Mouse (Mus musculus) intestine, postnatal 0 days (tissue): ENCODE measurements around the gene Slc12a1. TPM values are rescaled to one million over a fixed set of nuclear protein-coding genes. Genes with fewer than 3 reads are reported as not detected.
A peak's percentile ranks its signal among the peaks of the same experiment; 100 is the strongest.

ENCODE experiments used
- ATAC-seq: fragments of 200-750 bp; cut with Nextera tagmentation; 2 replicates; pipeline ENCODE4 v1.8.0; 2017; ENCODE audit warnings: mild to moderate bottlenecking, moderate TSS enrichment, moderate library complexity
- H3K27ac ChIP-seq: fragments of 300-500 bp; sonication (generic); 2 replicates; pipeline ENCODE4 v1.5.1; 2014; ENCODE audit warnings: mild to moderate bottlenecking, low read depth, low read length, moderate library complexity
- H3K27me3 ChIP-seq: fragments of 300-500 bp; sonication (generic); replicated peaks from 2 replicates; pipeline ENCODE4 v1.6.1; 2014; ENCODE audit warnings: low read length, mixed read lengths; ENCODE audit not compliant: control insufficient read depth, insufficient read depth
- H3K36me3 ChIP-seq: fragments of 300-500 bp; sonication (generic); 2 replicates; pipeline ENCODE4 v1.6.1; 2014; ENCODE audit warnings: mild to moderate bottlenecking, moderate library complexity; ENCODE audit not compliant: control insufficient read depth, insufficient read depth
- H3K4me1 ChIP-seq: fragments of 300-500 bp; sonication (generic); replicated peaks from 2 replicates; pipeline ENCODE4 v1.6.1; 2014; ENCODE audit warnings: antibody characterized with exemption, low read length, mixed read lengths; ENCODE audit not compliant: control insufficient read depth, insufficient read depth
- H3K4me2 ChIP-seq: fragments of 300-500 bp; sonication (generic); replicated peaks from 2 replicates; pipeline ENCODE4 v1.6.1; 2014; ENCODE audit warnings: low read depth, mild to moderate bottlenecking, moderate library complexity
- H3K4me3 ChIP-seq: fragments of 300-500 bp; sonication (generic); 2 replicates; pipeline ENCODE4 v1.5.1; 2014; ENCODE audit warnings: low read depth, low read length
- H3K9ac ChIP-seq: fragments of 300-500 bp; sonication (generic); 2 replicates; pipeline ENCODE4 v1.6.1; 2014; ENCODE audit warnings: mild to moderate bottlenecking, low read depth, low read length
- H3K9me3 ChIP-seq: fragments of 300-500 bp; sonication (generic); 2 replicates; pipeline ENCODE4 v1.6.1; 2016; ENCODE audit warnings: mixed run types; ENCODE audit not compliant: control insufficient read depth
- CTCF ChIP-seq: sonication (generic); IDR thresholded peaks from 2 replicates; pipeline ENCODE4 v1.5.1; 2016; ENCODE audit warnings: low read depth, mild to moderate bottlenecking, control low read depth, antibody characterized with exemption, moderate library complexity
- WGBS: fragments of 180-500 bp; shearing (Covaris S2); extraction: QIAGEN DNeasy Blood & Tissue Kit; methylation state at CpG from one replicate; pipeline ENCODE4 v1.1.7; 2014; 5-methylcytosine and 5-hydroxymethylcytosine counted together
- polyA plus RNA-seq: library from polyadenylated mRNA; unstranded; fragments of >200 nt; fragmentation: Nextera tagmentation; extraction: Ambion mirVana; gene quantifications from 2 replicates; pipeline ENCODE4 v1.2.1, GENCODE M21; 2015

Slc12a1 gene
- polyA plus RNA-seq, 1 experiment from 2014 or later: not detected

DNA sequence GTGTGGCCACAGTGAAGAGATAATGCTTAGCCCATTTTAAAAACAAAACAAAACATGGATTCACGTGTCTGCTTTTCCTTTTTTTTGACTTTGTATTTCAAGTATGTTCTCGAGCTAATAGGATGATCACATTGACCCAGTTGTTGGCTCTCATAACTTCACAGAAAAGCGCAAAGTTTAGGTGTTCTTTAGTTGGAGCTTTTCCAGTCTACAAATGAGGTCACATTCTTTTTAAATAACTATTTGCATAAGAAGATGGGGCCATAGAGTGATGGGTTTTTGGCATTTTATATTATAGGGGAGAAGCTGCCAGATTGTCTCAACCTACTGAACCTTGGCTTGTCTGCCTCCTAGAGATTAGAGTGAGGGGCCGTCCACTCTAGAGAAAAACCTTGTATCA, 97.0 kb downstream of the Slc12a1 start:
- TF ChIP-seq CTCF: no peak
- ATAC-seq: no peak
- H3K27me3 ChIP-seq: no peaks in the 10 kb centered on the region
- peaks cover 15% of the 10 kb centered on the region for H3K36me3 ChIP-seq
- no peak overlapping the region for H3K27ac ChIP-seq
- H3K4me1 ChIP-seq: no peaks in the 10 kb centered on the region
- 72% methylated on average over 4 of the region's 4 CpGs for WGBS
- no peak overlapping the region for H3K4me3 ChIP-seq
- H3K9me3 ChIP-seq: no peaks in the 10 kb centered on the region
- H3K4me2 ChIP-seq: 0 out of 2 replicates have a peak overlapping the region, but pooled peaks have one; percentile 97
- no peak overlapping the region for H3K9ac ChIP-seq

DNA sequence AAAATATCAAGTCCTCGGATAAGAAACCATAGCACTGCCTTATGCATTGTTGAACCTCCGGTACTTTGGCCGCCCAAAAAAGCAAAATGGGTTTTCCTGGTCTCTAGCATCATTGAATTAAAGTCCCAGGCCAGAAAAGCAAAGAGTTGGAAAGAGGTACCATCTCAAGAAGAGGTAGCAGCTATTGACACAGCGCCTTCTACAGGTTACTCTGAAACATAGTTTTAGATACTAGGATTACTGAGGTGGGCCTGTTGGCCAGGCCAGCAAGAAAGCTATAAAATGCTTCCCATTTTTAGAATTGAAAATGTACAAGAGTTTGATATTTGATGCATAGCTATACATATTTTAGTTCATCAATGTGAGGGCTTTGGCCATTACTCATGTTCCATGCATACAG, 97.6 kb downstream of the Slc12a1 start:
- Histone ChIP-seq H3K36me3 (peaks cover 15% of the 10 kb centered on the region), H3K4me1 (no peaks in the 10 kb centered on the region), H3K9ac (no peak overlapping the region), H3K4me3 (no peak overlapping the region), H3K27ac (no peak overlapping the region), H3K27me3 (no peaks in the 10 kb centered on the region), H3K4me2 (no peak overlapping the region), H3K9me3 (no peaks in the 10 kb centered on the region)
- no peak for ATAC-seq
- 92% methylated on average over 4 of the region's 4 CpGs for WGBS
- peak; percentile 55 for TF ChIP-seq CTCF

DNA sequence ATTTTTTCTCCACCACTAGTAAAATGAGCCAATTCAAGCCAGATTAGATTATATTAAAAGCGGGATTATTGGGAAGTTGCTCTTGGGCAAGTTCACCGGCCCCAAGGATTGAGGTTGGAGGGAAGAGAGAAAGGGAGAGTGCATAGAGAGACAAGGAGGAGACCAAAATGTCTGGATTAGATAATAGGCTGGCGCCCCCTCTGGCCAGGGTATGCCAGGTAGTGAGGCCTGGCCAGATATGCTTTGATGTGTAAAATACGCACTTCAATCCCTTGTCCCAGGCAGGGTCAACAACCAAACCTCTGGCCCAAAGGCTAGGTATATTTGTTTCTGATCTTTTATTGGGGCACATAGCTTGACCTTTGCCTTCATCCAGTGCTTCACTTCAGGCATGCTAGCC, 99.5 kb downstream of the Slc12a1 start:
- Histone ChIP-seq H3K4me1 (no peaks in the 10 kb centered on the region), H3K27me3 (no peaks in the 10 kb centered on the region), H3K9me3 (no peaks in the 10 kb centered on the region), H3K36me3 (peaks cover 15% of the 10 kb centered on the region), H3K27ac (no peak overlapping the region), H3K4me2 (no peak overlapping the region), H3K4me3 (no peak overlapping the region), H3K9ac (no peak overlapping the region)
- no peak for ATAC-seq
- 88% methylated on average over 4 of the region's 4 CpGs for WGBS
- no peak for TF ChIP-seq CTCF

DNA sequence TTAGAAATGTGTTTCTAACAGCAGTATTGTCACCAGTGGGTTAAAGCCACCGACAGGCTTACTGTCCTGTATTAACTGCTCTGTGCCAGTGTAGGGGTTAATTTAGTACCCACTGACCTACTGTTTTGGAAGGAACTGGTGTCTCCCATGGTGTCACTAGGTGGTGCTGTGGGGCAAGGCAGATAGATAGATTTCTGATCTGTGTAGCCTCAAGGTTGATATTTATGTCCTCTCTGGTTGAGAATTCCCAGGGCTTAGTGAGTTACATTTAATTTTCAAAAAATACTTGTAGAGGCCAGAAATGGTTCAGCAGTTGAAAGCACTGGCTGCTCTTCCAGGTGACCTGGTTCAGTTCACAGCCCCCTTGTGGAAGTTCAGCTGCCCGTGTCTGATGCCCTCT, 100.0 kb downstream of the Slc12a1 start:
- Histone ChIP-seq H3K27me3 (no peaks in the 10 kb centered on the region), H3K4me1 (no peaks in the 10 kb centered on the region), H3K36me3 (peaks cover 19% of the 10 kb centered on the region), H3K9ac (no peak overlapping the region), H3K9me3 (no peaks in the 10 kb centered on the region), H3K27ac (no peak overlapping the region), H3K4me3 (no peak overlapping the region), H3K4me2 (no peak overlapping the region)
- peak; percentile 77 for TF ChIP-seq CTCF
- no peak for ATAC-seq
- WGBS: 62% methylated on average over 2 of the region's 2 CpGs

DNA sequence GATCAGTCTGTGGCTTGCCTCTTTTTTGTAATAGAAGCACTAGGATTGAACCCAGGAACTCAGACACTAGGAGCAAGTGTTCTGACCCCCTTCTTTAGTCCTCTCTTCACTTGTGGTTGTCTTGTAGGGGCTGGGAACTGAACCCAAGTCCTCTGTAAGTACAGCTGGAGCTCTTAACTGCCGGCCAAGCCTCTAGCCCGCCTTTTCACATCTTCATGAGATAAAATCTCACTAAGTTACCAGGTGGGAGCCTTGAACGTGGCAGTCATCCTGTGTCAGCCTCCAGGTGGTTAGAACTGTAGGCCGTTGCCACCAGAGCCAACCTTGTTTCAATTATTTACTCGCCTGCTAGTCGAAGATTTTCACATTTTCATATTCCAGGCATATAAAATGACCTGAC, 101.4 kb downstream of the Slc12a1 start:
- Histone ChIP-seq H3K9me3 (no peaks in the 10 kb centered on the region), H3K27ac (no peak overlapping the region), H3K27me3 (no peaks in the 10 kb centered on the region), H3K4me3 (no peak overlapping the region), H3K36me3 (peaks cover 29% of the 10 kb centered on the region), H3K4me1 (no peaks in the 10 kb centered on the region), H3K4me2 (no peak overlapping the region), H3K9ac (no peak overlapping the region)
- ATAC-seq: no peak
- TF ChIP-seq CTCF: no peak
- WGBS: 98% methylated on average over 6 of the region's 6 CpGs

DNA sequence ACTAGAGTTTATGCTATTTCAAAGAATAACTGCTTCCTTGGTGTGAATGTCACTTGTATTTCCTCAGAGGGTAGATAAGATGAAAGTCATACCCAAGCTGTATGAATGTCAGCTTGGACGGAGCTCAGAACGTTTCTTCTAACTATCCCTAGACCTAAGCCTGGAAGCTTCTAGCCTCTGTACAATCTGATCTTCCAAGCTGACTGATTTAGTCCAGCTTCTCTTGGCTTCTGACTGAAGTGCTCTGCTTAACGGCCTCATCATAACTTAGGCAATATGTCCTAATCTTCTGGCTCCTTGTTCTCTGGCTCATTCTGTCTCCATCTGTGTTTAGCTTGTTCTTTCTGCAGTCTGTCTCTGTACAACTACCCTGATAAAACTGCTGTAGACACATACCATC, 102.3 kb downstream of the Slc12a1 start:
- TF ChIP-seq CTCF: no peak
- no peak for ATAC-seq
- no peaks in the 10 kb centered on the region for H3K27me3 ChIP-seq
- no peak overlapping the region for H3K4me2 ChIP-seq
- H3K4me1 ChIP-seq: no peaks in the 10 kb centered on the region
- WGBS: 94% methylated on average over 3 of the region's 3 CpGs
- H3K36me3 ChIP-seq: peaks cover 29% of the 10 kb centered on the region
- no peak overlapping the region for H3K27ac ChIP-seq
- no peak overlapping the region for H3K4me3 ChIP-seq
- no peaks in the 10 kb centered on the region for H3K9me3 ChIP-seq
- H3K9ac ChIP-seq: no peak overlapping the region

DNA sequence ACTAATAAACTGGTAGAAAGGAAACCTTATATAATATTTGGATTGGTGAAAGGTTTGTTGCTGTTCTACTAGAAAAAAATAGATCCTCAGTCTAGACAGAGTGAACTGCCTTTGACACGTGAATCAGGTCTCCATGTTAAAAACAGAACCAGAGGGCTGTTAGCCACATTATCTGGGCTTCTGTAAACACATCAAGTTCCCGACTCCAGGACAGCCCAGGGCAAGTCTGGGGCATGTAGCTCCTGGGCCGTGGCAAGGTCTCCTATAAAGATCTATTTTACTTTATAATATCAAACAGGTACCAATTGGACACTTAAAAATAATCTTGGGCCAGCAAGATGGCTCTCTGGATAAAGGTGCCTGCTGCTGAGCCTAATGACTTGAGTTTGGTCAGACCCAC, 103.6 kb downstream of the Slc12a1 start:
- Histone ChIP-seq H3K9me3 (no peaks in the 10 kb centered on the region), H3K4me1 (no peaks in the 10 kb centered on the region), H3K4me3 (no peak overlapping the region), H3K4me2 (no peak overlapping the region), H3K36me3 (peaks cover 26% of the 10 kb centered on the region), H3K27ac (no peak overlapping the region), H3K27me3 (no peaks in the 10 kb centered on the region), H3K9ac (no peak overlapping the region)
- ATAC-seq: no peak
- WGBS: 44% methylated on average over 3 of the region's 3 CpGs
- TF ChIP-seq CTCF: no peak
